Mouse (Mus musculus) adipose tissue, adult 10 weeks (tissue): Measurements from ENCODE around the gene Slc22a3. TPM values are rescaled to one million over a fixed set of nuclear protein-coding genes. Genes with fewer than 3 reads are reported as not detected.

Source experiments
- polyA plus RNA-seq: library from polyadenylated mRNA; stranded (reverse); fragments of 350-450 nt; fragmentation: Illumina TruSeq; extraction: RNeasy Lipid Tissue Mini Kit (QIAGEN cat#74804); gene quantifications from one replicate; pipeline ENCODE4 v1.2.3, GENCODE M21; 2014; ENCODE audit warnings: low read depth, low replicate concordance

Gene Slc22a3
- polyA plus RNA-seq, result 17.7 TPM

DNA sequence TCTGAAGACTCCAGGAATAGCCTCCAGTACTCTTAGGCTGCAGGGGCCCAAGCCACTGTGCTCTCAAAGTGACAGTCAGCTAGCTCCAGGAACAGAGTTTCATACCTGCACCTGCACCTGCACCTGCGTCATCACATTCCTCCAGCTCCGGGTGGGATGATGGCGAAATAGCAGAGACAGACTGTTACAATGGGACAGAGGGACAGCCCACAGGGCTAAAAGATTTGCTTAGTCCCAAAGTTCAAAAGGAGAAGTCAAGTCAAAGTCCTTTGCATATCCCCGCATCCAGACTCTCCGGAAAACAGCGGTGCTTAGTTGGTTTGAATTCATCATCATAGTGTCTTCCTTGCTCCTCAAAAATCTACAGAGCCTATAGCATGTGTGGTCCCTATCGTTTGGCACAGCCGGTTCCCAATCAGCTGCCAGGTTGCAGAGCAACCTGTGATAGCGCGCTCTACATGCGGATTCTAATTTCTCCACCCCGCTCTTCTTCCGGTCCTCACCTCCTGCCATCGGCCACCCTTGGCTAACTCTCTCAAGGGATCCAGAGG, at the start of gene Slc22a3:
Slc22a3 (minus strand) TSS at position 51 of the 551 bp plus-strand sequence.

DNA sequence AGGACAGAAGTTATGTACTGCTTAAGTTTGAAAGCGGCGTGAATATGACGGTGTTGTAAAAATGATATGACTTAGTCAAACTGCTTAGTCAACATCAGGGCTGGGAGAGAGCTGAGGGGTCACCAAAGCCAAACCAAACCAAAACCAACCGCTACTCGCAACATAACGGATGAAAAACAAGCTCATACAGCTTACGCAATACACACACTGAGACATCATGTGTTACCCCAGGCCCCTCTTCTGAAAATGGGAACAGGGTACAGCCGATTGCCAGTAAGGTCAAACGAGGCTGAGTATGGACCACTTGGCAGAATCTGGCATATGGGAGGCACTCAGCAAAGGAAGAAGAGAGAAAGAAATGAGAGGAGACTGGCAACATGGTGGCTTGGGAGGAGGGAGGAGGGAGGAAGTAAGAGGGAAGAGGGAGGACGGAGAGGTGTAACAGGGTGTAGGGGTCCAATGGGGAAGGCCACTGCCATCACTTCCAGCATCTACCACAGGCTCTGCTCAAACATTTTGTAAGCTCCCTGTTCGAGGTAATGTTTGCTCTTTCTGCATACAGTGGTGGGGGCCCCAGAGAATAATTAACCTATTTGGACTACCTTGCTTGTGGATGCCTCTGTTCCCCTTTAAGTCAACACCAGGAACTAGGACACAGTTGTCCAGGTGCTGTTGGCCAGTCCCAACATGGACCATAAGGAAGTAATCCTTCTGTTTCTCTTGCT, 129.4 kb downstream of the Slc22a3 start, which contains the start of gene Plg:
Plg (plus strand) TSS at position 628 of the 725 bp plus-strand sequence.

Other genes starting within 250 kb of the Slc22a3 start
- 15.3 TPM for gene Map3k4, start 188.9 kb downstream of the Slc22a3 start, polyA plus RNA-seq
- gene Plg, start 129.1 kb downstream of the Slc22a3 start, polyA plus RNA-seq, result not detected
- 0.22 TPM for gene Slc22a2, start 76.4 kb upstream of the Slc22a3 start, polyA plus RNA-seq
- 1.8 TPM for gene Slc22a1, start 168.1 kb upstream of the Slc22a3 start, polyA plus RNA-seq